Mouse (Mus musculus) C2C12 (cell line): ENCODE measurements around the gene Scyl3. TPM values are rescaled to one million over a fixed set of nuclear protein-coding genes. Genes with fewer than 3 reads are reported as not detected.

Source experiments
- H3K27me3 ChIP-seq: one replicate; pipeline ENCODE4 v1.6.1; 2011; ENCODE audit not compliant: control insufficient read depth, insufficient read depth, insufficient read length
- H3K36me3 ChIP-seq: one replicate; pipeline ENCODE4 v1.6.1; 2011; ENCODE audit not compliant: control insufficient read depth, insufficient read depth
- H3K4me3 ChIP-seq: one replicate; pipeline ENCODE4 v1.5.1; 2011; ENCODE audit warnings: mild to moderate bottlenecking, control low read depth; ENCODE audit not compliant: poor library complexity, insufficient read depth, severe bottlenecking
- H3K79me2 ChIP-seq: one replicate; pipeline ENCODE4 v1.6.1; 2011; ENCODE audit not compliant: control insufficient read depth, insufficient read depth
- H3K79me3 ChIP-seq: one replicate; pipeline ENCODE4 v1.6.1; 2011; ENCODE audit warnings: low read depth, control low read depth
- H3ac ChIP-seq: one replicate; pipeline ENCODE3; 2011; ENCODE audit warnings: low read depth; ENCODE audit not compliant: control insufficient read depth, insufficient read length
- CEBPB ChIP-seq: IDR thresholded peaks from one replicate; pipeline ENCODE4 v1.6.1; 2011; ENCODE audit warnings: low read depth, mild to moderate bottlenecking, control low read depth, moderate library complexity
- CTCF ChIP-seq: IDR thresholded peaks from one replicate; pipeline ENCODE4 v1.5.1; 2011; ENCODE audit not compliant: control insufficient read depth, insufficient read depth, insufficient read length
- FOSL1 ChIP-seq: IDR thresholded peaks from one replicate; pipeline ENCODE4 v1.8.0; 2011; ENCODE audit warnings: mild to moderate bottlenecking, low read length; ENCODE audit not compliant: poor library complexity, insufficient read depth, severe bottlenecking
- MAX ChIP-seq: IDR thresholded peaks from one replicate; pipeline ENCODE4 v1.6.1; 2011; ENCODE audit warnings: mild to moderate bottlenecking, control low read depth
- MYOD1 ChIP-seq: IDR thresholded peaks from one replicate; pipeline ENCODE4 v1.6.1; 2011; ENCODE audit warnings: low read depth; ENCODE audit not compliant: control insufficient read depth, insufficient read length
- MYOG ChIP-seq: IDR thresholded peaks from one replicate; pipeline ENCODE4 v1.6.1; 2011; ENCODE audit not compliant: control insufficient read depth, insufficient read length; ENCODE audit errors: extremely low read depth
- USF1 ChIP-seq: IDR thresholded peaks from one replicate; pipeline ENCODE4 v1.6.1; 2011; ENCODE audit warnings: low read depth, mild to moderate bottlenecking, control low read depth, moderate library complexity
- polyA plus RNA-seq: library from polyadenylated mRNA; unstranded; fragments of >200 nt; fragmentation: generic; extraction: Trizol; gene quantifications from one replicate; pipeline ENCODE4 v1.2.1, GENCODE M21; 2012; ENCODE audit warnings: missing spikeins

Scyl3 gene
- polyA plus RNA-seq, 1 experiment: 4.4 TPM

- H3K27me3 ChIP-seq: no peaks in the 10 kb centered on the region
- peaks cover 10% of the 10 kb centered on the region for H3K79me3 ChIP-seq
- H3K36me3 ChIP-seq: peaks cover 52% of the 10 kb centered on the region
- peaks cover 29% of the 10 kb centered on the region for H3K79me2 ChIP-seq
- no peak overlapping the region for H3K4me3 ChIP-seq
- TF ChIP-seq CEBPB (no peak), MAX (no peak), MYOD1 (no peak), MYOG (no peak), CTCF (no peak), USF1 (no peak), FOSL1 (no peak)
- no peak overlapping the region for H3ac ChIP-seq
Measured at GRCm38 (mm10) chr1:163934591-163934990, 5.7 kb downstream of the Scyl3 start.

- H3K27me3 ChIP-seq: no peaks in the 10 kb centered on the region
- H3K79me2 ChIP-seq: no peaks in the 10 kb centered on the region
- peaks cover 67% of the 10 kb centered on the region for H3K36me3 ChIP-seq
- H3K79me3 ChIP-seq: no peaks in the 10 kb centered on the region
- H3ac ChIP-seq: no peak overlapping the region
- H3K4me3 ChIP-seq: no peak overlapping the region
- no peak for TF ChIP-seq CEBPB
- TF ChIP-seq MYOG: no peak
- no peak for TF ChIP-seq MYOD1
- no peak for TF ChIP-seq USF1
- no peak for TF ChIP-seq FOSL1
- TF ChIP-seq CTCF: no peak
- TF ChIP-seq MAX: no peak
Measured at GRCm38 (mm10) chr1:163942056-163942455, 13.2 kb downstream of the Scyl3 start.

- Histone ChIP-seq H3K36me3 (peaks cover 98% of the 10 kb centered on the region), H3K4me3 (no peak overlapping the region), H3K27me3 (no peaks in the 10 kb centered on the region), H3K79me3 (no peaks in the 10 kb centered on the region), H3ac (no peak overlapping the region), H3K79me2 (no peaks in the 10 kb centered on the region)
- TF ChIP-seq MYOD1: no peak
- no peak for TF ChIP-seq CTCF
- TF ChIP-seq MAX: no peak
- TF ChIP-seq MYOG: no peak
- no peak for TF ChIP-seq CEBPB
- TF ChIP-seq FOSL1: no peak
- TF ChIP-seq USF1: no peak
Measured at GRCm38 (mm10) chr1:163953396-163953795, 24.5 kb downstream of the Scyl3 start.

- H3K27me3 ChIP-seq: no peaks in the 10 kb centered on the region
- H3ac ChIP-seq: no peak overlapping the region
- H3K36me3 ChIP-seq: peaks cover 90% of the 10 kb centered on the region
- no peak for TF ChIP-seq USF1
- H3K79me2 ChIP-seq: no peaks in the 10 kb centered on the region
- H3K79me3 ChIP-seq: no peaks in the 10 kb centered on the region
- H3K4me3 ChIP-seq: no peak overlapping the region
Measured at GRCm38 (mm10) chr1:163958036-163958435, 29.1 kb downstream of the Scyl3 start.

- Histone ChIP-seq H3K36me3 (peaks cover 67% of the 10 kb centered on the region), H3K27me3 (no peaks in the 10 kb centered on the region), H3ac (no peak overlapping the region), H3K79me2 (no peaks in the 10 kb centered on the region), H3K4me3 (no peak overlapping the region), H3K79me3 (no peaks in the 10 kb centered on the region)
- no peak for TF ChIP-seq CTCF
Measured at GRCm38 (mm10) chr1:163964008-163964689, 35.2 kb downstream of the Scyl3 start.

- Histone ChIP-seq H3K79me2 (no peaks in the 10 kb centered on the region), H3K4me3 (no peak overlapping the region), H3ac (no peak overlapping the region), H3K27me3 (no peaks in the 10 kb centered on the region), H3K79me3 (no peaks in the 10 kb centered on the region), H3K36me3 (peaks cover 38% of the 10 kb centered on the region)
- TF ChIP-seq CTCF (no peak), FOSL1 (no peak), CEBPB (no peak), USF1 (no peak), MAX (no peak), MYOD1 (no peak), MYOG (no peak)
Measured at GRCm38 (mm10) chr1:163974471-163974870, 45.6 kb downstream of the Scyl3 start.
